Mouse (Mus musculus) forelimb bud, embryonic 11.5 days (tissue): ENCODE data around the gene Cdc40.

Source experiments
- DNase-seq: peaks from one replicate; pipeline ENCODE4 v3.0.0-alpha.2; 2012; ENCODE audit warnings: low read depth, low spot score

The Cdc40 gene

DNA sequence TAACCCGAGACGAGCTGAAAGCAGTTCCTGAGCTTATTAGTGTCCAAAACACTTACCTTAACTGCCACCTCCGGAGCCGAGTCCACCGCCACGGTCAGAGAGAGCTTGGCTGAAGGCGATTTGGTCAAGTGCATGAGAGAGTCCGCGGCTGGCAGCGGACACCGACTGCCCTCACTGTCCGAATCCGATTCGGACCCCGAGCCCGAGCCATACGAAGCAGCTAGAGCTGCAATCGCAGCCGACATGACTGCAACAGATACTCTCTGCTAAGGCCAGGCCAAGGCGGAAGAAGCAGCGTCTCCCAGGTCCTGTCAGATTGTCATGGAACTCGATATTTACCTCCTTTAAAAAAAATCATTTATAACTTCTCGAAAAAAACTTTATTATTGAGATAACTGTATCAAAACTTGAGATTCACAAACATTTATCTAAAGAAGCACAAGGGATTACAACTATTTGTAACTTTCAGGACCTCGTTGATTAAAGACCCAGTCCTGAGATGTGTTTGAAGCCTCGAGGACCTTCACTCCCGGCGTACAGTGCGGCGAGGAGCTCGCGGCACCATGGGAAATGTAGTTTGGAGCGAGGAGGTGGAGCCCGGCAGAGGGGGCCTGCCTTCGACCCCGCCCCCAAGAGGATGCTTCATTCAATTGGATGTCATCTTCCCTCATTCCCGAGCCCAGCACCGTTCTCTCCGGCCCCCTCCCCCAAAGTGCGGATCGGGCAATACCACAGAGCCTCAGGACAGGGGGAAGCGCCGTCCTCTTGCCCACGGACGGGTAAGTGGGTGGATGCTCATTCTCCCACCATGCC, at the start of gene Cdc40, which contains the start of gene Wasf1:
Gene Cdc40, minus strand, starts transcription at position 481 of the 813 bp plus-strand sequence.
Gene Wasf1, plus strand, starts transcription at position 645 of the 813 bp plus-strand sequence.
- DNase-seq: peak; percentile 97

DNA sequence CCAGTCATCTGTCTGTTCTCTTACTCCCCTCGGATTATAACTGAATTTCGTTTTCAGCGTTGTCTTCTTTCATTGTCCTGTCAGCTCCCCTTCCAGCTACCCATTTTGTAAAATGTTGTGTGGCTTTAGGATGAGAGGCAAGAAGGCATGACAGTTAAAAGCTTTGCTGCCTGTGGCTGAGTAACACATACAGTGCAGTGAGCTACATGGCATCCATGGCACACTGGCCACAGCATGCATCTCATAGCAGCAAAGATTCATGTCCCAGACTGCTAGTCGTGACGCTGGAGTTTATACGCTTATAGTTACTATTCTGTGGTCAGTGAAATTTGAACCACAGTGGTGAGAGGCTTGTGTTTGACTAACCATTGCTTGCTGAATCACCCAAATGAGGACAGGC, 36.4 kb upstream of the Cdc40 start:
- no peak for DNase-seq

DNA sequence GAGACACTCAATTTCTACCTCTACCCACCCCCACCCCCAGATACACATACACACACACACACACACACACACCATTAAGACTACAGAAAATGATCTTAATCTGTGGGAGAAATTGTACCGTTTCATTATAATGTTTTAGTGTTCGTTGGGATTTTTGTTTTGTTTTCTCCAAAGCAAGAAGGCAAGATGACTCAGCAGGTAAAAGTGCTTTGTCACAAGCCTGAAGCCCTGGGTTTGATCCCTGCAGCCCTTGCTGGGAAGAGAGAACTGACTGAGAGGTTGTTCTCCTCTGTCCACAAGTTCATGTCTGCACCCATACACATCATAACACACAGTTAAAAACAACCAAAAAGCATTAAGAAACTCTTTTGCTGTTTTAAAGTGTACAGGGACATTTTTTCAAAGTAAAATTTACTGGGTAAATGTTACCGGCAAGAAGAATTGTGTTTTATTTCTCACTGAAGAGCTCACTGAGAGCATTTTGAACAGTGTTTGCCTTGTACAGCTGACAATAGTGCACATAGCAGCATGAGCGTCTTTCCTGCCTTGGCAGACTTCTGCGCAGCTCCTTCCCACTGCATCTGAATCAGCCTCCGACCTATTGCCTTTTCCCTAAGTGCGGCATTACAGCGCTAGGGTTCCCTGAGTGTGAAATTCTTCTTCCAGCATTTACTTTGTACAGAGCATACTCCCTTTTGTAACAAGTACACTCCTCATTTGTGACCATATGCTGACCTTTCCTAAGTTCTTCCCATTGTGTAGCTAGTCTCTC, 35.7 kb upstream of the Cdc40 start:
- DNase-seq: no peak

DNA sequence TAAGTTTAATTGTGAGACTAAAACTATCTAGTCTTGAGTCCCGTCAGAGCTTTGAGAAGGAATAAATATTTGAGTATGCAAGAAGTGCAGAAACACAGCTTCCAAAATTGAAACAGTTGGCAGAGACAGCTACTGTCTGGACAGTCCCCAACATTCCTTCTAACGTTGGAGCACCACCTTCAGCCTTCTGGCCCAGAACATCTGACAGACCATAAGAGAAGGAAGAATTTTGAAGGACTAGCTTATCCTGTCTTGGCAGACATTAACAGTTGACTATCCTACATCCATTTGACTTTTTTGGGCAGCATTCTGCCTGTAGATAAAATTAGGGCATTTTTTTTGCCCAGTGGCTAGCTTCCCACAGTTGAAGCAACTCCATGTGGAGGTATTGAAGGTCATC, 32.1 kb upstream of the Cdc40 start:
- no peak for DNase-seq

DNA sequence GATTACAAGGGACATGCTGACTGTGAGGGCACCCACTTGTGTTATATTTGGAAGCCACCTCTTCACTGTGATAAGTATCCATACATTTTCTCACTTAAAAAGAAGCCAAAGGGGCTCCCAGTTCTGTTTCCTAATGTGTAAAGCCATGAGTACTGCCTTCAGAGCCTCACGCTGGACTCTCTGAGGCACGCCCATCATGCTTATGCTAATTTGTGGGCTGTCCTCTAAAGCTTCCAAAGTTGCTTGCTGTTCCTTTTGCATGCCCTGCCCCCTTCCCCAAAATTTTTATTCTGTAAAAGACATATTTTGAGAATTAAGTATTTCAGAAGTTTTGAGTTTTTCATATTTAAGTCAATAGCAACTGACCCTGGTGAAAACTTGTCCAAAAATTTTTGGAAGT, 27.7 kb upstream of the Cdc40 start:
- DNase-seq: no peak

DNA sequence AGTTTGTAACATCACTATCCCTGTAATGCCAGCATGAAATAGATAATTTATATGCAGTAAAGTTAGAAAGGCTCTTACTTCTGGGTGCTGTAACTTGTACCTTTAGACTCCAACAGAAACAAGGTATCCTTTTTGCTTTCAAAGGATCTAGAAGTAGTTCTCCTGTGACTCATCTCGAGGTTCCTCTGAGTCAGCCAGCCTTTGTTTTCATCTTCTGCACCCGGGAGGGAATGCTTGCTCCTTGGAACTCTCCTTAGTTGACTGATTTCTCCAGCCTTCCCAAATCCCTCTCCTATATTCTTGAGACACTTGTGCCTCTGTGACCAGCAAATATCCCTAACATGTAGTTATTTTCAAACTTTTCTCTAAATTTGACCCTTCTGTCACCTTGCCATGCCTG, 25.5 kb upstream of the Cdc40 start:
- DNase-seq: no peak

DNA sequence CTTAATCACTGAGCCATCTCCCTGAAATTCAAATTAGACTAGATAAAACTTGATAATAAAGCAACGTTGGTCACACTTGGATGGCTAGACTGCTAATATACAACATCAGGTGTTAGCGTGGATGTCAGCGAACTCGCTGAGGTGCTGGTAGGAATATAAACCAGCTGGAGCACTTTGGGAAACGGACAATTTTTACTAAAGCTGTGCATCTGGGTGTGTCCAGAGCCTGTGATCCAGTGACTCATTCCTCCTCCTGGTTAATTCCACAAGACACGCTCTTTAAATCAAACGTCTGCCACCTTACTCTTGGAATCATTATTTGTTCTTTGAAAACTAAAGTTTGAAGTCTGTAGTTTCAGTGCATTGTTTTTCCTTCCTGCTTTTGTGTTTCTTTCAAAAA, 23.7 kb upstream of the Cdc40 start:
- no peak for DNase-seq

DNA sequence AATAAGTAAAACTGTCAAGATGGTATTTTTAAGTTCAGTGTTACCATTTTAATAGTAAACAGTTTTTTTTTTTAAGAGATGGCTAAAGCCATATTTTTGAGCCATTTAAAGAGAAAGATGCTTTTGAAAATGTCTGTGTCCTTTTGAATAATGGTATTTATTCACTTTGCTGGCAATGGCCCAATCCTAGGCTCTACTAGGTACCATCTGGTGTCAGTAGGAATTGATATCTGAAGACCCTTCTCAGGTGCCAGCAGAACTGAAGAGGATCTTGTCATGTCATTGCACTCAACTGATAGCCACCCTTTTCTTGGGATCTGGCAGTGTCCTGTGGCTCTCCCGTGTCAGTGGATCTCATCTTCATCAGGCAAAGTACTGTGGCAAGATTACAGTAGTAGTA, 23.0 kb upstream of the Cdc40 start:
- no peak for DNase-seq

DNA sequence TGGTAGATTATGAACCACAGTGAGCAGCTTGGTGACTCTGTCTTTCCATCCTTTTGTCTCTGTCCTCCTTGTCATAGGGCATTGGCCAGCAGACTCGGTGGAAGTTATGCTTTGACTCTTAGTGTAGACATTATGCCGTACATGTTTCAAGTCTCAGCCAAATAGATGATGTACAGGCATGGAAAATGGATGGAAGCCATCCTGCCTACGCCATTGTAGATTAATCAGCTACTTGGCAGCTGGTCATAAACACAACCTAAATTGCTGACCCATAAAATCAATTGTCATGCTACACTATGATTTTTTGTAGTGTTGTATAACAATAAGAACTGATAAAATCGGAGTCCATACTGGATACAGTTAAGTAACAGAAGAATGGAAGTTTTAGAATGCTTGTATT, 18.7 kb upstream of the Cdc40 start:
- no peak for DNase-seq

DNA sequence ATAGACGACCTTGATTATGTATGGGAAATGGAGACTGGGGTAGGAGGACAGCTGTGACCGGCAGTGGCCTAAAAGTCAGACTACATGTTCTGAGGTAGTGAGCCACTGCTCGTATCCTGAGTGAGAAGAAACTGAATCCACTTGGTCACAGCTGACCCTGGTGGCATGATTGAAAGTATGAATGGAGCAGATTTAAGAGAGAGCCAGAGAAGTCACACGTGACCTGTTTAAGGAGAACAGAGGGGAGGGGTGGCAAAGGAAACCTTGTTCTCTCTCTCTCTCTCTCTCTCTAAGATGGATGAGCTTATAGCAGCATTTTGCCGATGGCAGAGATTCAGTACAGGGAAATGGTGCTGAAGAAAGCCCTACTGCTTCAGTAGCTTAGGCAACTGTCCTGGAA, 13.5 kb upstream of the Cdc40 start:
- peak; percentile 13 for DNase-seq

DNA sequence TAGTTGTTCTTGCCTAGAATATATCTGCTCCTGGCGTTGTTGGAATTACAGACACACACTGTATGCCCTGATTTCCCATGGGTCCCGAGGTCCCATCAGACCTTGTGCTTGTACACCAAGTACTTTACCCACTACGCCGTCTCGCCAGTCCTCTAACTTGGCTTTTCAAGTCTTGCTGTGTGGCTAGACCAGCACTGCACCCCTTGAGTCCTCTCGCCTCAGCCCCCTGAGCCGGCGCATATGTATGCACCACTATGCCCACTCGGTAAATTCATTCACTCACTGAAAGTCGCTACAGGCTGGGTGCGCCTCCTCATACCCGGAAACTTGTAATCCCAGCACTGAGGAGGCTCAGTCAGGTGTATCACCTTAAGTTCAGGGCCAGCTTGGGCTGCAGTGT, 12.7 kb upstream of the Cdc40 start:
- no peak for DNase-seq

DNA sequence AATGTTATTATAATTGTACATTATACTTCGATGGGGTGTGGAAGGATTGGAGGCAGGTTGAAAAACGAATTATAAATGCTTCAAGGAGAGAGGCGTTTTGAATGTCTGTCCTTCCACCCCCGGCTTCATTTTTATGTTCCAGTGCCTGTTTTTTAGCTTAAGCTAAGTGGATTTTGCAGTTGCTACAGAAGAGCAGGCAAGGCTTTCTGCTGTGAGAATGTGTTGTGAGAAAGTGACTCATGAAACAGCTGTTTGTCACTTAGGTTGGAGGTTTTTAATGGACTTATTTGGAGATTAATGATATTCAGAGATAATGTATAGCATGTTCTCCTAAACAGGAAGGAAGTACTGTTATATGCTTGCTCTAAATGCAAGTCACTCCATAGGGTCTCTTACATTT, 6.0 kb upstream of the Cdc40 start:
- DNase-seq: no peak

DNA sequence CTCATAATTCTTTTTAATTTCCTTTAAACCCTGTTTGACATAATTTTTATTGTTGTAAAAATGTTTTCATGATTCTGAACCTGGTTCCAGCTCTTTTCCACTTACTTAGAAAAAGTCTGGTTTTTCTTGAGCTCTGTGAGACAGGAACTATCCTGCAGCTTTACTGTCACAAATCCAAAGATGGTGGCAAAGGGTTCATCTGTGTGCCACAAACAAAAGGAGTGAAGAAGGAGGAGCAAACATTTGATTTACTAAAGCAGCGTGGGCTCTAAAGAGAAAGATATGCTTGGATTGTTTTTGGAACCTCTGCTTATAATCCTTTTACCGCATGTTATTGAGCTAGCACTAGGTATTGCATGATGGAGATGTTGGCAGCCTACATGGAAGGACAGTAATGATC, 4.2 kb upstream of the Cdc40 start:
- DNase-seq: no peak

DNA sequence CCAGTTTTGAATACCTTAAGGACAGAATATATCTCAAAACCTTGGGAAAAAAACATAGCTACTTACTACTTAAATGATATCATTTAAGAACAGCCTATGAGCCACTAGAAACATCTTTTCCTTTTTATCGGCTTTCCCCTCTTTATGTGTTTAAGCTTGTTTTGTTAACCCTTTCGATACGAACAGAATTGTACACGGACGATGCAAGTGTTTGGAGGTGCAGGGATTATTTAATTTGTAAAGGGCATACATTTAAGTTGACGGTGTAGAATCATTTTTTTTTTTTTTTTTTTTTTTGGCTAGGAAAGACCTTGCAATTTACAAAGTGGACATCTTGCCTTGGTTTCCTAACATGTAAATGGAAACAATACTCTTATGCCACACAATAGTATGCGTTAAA, 2.3 kb upstream of the Cdc40 start:
- DNase-seq: no peak

DNA sequence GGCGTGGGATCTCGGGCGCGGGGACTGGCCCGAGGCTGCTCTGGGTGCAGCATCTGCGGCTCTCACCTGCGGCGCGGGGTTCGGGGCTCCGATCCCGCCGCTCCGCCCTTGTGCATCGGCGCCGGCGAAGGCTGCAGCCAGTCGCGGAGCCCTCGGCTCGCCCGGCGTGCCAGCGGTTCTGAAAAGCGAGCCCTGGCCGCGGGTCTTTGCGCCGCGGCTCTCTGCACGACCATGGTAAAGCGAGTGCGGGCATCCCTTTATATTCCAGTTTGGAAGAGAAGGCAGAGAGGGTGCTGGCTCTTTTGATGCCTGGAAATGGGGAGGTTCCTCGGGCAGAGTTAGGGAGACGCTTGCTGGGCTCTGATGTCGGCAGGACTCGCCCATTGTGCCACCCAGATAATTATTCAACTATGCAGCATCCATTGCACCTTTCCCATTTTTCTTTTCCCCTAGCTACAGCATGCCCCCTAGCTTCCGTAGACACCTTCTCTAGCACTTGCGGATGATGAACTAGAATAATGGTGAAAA, 1.2 kb upstream of the Cdc40 start:
- peak; percentile 47 for DNase-seq

DNA sequence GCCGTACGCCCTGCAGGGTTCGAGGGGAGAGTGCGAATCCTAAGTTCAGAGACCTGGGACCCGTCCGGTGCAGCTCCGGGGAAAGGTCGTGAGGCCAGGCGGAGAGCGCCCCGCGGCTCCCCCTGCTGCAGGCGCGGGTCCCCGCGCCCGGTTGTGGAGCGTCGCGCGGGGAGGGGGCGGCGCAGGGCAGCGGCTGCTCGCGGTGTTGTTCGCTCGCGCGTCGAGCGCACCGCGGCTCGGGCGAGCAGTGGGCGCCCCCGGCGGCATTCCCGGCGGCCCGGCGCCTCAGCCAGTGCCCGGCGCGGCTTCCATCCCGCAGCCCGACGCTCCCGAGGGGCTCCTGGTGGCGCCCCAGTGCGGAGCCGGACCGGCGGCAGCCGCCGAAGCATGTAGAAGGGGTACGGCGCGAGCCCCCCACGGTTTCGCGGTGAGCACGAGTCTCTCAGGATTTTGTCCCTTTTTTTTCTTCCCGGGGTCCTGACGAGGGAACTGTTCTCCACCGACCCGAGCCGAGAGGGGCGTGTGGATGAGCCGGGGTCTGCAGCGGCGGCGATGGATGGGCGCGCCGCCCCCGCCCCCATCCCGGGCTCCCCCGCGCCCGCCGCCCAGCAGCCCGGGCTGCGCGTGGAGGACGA, 650 bp upstream of the Cdc40 start:
- no peak for DNase-seq

DNA sequence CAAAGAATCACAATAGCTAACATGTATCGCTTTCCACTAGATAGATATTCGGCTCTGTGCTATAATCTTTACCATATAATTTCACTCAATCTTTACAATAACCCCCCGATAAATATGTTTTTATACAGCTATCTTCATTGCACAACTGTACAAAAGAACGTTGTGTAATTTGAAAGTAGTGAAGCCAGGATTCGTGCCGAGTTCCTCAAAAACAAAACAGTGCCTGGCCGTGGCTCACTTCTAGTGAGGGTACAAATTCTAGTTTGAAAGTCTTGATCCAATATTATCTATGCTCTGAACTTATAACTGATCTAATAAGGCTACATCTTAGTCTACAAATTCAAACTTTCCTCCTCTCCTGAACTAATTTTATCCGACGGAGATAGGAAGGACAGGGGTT, 778 bp downstream of the Cdc40 start:
- no peak for DNase-seq

DNA sequence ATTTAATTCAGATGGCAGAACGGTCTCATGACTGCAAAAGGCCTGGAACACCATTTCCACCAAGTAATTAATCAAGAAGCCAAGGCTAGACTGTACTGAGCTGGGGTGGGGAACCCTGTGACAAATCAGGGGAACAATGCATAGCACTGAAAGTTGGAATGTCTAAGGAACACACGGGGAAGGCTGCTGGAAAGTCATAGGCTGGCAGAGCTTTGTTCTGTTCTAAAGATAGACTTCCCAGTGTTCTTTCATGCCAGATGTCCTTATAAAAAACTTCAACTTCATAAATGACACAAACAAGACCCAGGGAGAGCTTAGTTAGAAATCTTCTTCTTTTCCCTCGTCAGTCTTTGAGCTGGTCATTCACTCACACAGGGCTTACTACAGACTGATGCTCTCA, 1.9 kb downstream of the Cdc40 start:
- DNase-seq: no peak

DNA sequence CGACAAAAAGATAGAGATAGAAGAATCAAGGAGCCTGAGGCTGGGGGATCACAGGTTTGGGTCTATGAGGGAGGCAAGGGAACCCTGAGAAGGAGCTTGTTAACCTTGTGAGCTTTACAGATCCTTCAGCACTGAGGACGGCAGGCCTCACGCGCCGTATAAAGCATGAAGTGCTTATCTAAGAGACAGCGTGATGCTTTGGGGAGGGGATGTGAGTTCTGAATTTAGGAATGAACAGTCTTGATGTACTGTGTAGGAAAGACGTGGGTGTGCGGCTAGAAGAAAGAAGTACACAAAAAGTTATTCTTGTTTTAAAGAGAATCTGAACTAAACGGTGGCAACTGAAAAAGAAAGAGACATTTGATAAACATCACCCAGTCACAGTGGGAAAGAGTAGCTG, 3.1 kb downstream of the Cdc40 start:
- no peak for DNase-seq

DNA sequence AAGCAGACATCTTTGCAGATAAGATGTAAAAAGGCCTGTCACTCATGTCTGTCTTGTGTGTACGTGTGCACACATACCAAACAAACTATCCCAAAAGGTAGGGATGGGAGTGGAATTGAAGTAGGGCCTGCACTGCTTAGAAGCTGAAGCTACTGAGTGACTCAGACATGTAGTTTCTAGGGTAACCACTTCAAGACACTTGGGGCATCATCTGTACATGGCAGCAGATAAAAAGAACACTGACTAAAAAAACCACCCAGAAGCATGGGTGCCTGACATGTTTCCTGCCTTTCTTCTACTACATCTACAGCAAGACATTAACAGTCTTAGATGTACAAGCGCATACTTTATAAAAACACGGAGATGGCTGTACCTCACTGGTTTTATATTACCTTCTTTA, 4.9 kb downstream of the Cdc40 start:
- no peak for DNase-seq

DNA sequence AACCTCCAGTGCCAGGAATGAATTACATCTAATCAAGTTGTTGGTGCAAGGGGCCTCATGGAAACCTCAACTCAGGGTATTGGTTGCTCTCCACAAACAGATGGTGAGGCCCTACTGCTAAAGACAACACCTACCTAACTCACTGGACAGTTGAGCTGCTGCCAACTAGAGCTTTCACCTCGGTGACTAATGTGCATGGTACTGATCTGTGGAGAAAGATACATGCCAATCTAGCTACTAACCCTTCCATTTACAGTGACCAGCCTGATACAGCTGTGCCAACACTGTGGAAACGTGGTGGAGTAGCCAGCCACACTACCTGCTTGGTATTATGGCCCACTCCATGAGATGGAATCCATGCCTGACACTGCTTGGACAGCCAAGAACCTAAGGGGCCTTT, 11.1 kb downstream of the Cdc40 start:
- no peak for DNase-seq

DNA sequence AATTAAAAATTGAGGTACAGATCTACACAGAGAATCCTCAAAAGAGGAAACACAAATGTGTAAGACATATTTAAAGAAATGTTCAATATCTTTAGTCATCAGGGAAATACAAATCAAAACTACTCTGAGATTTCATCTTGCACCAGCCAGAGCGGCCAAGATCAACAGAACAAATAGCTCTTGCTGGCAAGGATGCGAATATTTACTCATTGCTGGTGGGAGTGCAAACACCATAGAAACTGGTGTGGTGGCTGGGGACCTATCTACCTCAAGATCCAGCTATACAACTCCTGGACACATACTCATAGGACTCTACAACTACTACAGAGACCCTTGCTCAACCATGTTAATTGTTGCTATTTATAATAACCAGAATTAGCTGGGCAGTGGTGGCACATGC, 11.8 kb downstream of the Cdc40 start:
- DNase-seq: no peak
